Mouse (Mus musculus) lung, adult 2 months (tissue): ENCODE data around the gene Adh4.

Experiments
- CTCF ChIP-seq: fragments of 200-500 bp; IDR thresholded peaks from 2 replicates; pipeline ENCODE4 v1.5.1; 2011; ENCODE audit warnings: mild to moderate bottlenecking, low read length, control low read depth; ENCODE audit not compliant: insufficient read depth
- POLR2A ChIP-seq: fragments of 200-500 bp; IDR thresholded peaks from 2 replicates; pipeline ENCODE4 v1.6.1; 2011; ENCODE audit warnings: low read depth, mild to moderate bottlenecking, control low read depth, low read length, borderline replicate concordance; ENCODE audit errors: extremely low read depth

DNA sequence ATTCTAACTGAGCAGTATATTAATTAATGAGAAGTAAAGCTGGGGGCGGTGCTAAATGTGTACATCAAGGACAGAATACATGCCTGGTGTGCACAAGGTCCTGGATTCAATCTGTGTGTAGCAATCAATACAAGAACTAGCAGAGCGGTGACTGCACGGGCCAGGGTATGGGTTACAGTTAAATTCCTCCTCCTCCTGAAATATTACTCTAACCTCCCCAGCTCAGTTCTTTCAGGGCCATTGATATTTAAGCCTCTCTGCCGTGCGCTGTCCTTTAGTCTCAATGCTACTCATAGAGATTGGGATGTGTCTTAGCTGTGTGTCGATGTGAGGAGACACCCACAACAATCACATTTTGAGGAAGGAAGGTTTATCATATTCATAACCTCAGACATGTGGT is 28.1 kb upstream of the Adh4 start:
- TF ChIP-seq POLR2A: no peak
- TF ChIP-seq CTCF: no peak
